Mouse (Mus musculus) embryonic fibroblast, embryonic 13.5 days (primary cell): Measurements from ENCODE around the gene Fgd5.

Experiments
- CTCF ChIP-seq: IDR thresholded peaks from 2 replicates; pipeline ENCODE4 v1.5.1; 2011; ENCODE audit warnings: mild to moderate bottlenecking, control low read depth, low read length, moderate library complexity, borderline replicate concordance; ENCODE audit not compliant: insufficient read depth
- POLR2A ChIP-seq: IDR thresholded peaks from 2 replicates; pipeline ENCODE4 v1.6.1; 2011; ENCODE audit warnings: low read depth, mild to moderate bottlenecking, control low read depth, low read length, moderate library complexity

- TF ChIP-seq POLR2A (no peak), CTCF (no peak)
Measured at GRCm38 (mm10) chr6:92016738-92017137, 38.1 kb downstream of the Fgd5 start.
